Mouse (Mus musculus) testis, postnatal 14 days (tissue): Measurements from ENCODE around the gene Atg2b.
A peak's percentile ranks its signal among the peaks of the same experiment; 100 is the strongest.

Source experiments
- DNase-seq: peaks from one replicate; pipeline ENCODE4 v3.0.0; 2021; ENCODE audit warnings: low spot score

The Atg2b gene

DNA sequence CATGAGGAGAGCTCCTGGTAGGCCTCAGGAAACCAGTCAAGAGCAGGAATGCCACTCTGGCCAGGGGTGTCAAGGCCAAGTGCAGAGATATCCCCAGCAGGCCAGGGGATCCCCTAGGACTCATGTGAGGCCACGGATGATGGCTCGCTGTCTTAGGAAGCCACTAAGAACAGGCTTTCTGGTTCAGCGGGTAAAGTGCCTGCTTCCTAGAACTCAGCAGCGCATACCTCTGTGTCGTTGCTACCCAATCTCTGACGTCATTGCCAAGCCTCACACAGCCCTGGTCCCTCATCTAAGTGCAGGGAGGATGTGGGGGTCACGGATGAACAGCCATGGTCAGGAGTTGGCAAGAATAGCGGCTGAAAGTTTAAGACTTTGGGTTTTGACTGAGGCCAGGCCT lies 87.9 kb downstream of the Atg2b start:
- no peak for DNase-seq

DNA sequence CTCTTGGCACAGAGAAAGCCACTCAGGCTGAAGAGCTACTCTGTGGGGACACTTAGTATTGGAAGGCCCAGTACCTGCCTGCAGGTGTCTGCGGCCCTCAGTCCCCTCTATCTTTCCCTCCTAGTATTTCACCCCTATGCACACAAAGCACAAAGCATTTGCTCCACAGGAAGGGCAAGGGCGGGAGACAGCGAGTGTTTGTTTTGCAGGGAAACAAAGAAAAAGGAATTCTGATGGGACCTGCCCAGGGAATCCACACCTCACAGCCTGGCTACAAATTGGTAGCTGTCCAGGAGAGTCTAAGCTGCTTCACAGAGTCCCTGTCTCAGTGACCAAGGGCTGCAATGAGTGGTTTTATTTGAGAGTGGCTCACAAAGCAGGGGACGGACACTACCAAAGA lies 91.5 kb downstream of the Atg2b start:
- no peak for DNase-seq

GRCm38 (mm10) chr12:105592361-105592761 lies 92.7 kb downstream of the Atg2b start:
- DNase-seq: no peak

GRCm38 (mm10) chr12:105590786-105591185 lies 94.2 kb downstream of the Atg2b start:
- DNase-seq: no peak

DNA sequence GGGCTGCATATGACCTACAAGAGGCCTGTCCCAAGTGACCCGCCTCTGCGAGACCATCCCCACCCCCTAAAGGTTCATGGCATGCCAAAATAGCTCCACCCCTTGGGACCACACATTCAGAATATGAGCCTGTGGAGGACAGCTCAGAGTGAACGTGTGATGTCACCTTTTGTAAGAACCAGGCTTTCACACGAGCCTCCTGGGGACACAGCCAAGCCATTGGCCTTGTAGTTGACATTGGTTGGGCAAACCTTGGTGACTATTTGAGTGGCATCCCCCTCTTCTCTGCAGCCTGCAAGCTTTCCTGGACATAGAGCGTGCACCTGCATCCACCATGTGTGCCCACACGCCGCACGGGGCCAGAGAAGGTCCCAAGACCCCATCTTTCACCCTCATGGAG lies 97.5 kb downstream of the Atg2b start:
- DNase-seq: no peak

DNA sequence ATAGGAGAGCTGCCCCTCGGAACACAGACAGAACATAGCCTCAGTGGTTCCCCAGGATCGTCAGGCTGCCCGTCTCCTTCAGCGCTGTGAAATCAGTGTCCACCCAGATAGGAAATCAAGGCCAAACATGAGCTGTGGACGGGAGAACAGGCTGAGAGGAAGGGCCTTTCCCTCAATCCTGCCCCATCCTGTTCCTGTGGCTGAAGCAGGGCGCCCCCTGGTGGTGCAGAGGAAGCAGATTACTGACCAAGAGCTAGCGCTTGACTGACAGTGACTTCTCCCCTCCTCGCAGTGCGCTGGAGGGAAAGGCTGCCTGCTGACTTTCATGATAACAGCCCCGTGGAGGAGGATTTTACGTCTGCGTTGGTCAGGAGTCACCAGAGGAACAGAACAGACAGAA lies 100.2 kb downstream of the Atg2b start:
- DNase-seq: peak; percentile 67

DNA sequence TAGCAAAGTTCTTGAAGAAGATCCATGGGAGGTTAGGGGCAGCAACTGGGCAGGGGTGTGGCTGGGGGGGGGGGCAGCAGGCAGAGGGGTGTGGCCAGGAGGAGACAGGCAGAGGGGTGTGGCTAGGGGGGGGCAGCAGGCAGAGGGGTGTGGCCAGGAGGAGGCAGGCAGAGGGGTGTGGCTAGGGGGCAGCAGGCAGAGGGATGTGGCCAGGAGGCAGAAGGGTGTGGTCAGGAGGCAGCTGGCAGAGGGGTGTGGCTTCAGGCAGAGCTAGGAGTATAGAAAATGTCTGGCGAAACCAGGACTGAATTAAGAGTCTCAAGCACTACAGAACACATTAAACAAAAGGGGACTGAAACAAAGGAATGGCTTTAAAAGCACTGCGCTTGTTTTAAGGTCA lies 101.5 kb downstream of the Atg2b start:
- DNase-seq: no peak

DNA sequence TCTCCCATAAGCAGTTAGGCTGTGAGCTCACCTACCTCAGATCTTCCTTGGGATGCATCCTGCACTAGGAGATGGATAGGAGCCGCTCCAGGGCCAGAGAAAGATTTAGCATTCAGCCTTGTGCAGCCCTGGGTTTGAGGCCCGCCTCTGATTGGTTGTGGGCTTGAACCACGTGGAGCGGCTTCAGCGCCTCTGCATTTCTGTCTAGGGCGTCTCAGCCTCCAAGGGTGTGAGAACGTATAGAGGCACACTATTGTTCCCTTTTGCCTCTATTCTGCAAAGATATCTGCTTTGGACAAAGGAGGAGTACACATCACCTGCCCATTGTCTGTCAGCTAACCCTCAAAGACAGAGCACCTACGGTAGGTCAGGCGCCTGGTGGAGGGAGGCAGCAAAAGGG lies 102.5 kb downstream of the Atg2b start:
- no peak for DNase-seq

DNA sequence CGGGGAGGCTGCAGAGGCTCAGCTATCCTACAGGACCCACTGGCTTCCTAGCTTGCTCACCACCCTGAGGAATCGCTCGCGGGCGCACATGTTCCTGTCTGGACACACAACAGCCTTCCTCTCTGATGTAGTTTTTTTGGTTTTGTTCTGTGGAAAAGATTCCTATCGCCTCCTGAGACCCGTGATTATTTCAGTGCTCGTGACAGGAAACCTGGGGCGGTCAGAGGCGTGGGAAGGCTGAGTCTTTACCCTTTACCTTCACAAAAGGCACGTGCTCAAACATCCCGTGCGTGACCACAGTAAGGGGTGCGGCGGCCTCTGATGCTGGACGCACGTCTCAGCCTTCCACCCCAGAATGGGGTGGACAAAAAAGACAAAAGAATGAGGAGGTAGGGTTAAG lies 104.5 kb downstream of the Atg2b start:
- DNase-seq: no peak

DNA sequence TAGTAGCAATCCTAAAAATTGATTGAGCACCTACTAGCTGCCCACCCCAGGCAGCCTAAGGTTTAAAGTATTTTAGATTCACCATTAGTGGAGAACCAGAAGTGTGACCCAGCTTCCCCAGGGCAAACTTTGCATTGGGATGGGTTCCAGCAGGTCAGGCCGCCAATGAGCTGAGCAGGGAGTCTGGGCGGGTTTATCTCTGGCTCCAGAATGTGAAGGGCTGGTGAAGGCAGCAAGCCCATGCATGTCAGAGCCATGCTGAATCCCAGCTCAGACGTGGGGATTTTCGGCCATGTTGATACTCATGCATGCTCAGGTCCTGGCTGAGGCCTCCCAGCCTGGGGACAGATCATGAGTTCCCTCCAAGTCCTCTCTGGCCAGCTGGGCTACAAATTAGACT lies 110.7 kb downstream of the Atg2b start:
- DNase-seq: no peak

DNA sequence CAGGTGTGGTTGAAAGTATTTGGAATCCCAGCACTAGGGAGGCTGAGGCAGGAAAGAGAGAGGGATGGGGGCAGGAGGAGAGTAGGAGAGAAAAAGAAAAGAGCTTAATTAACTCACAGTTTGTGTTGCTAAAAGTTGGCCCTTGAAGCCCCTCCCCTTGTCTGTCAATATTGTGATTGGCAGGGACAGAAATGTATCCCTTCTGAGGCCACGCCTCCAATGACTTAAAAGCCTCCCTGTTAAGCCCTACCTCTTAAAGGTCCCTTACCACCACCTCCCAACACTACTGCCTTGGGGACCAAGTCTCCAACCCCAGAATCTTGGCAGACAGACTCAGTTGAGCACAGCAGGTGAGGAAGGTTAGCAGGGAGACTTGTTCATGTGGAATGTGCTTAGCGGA lies 112.4 kb downstream of the Atg2b start:
- no peak for DNase-seq

- DNase-seq: no peak
Measured at GRCm38 (mm10) chr12:105571867-105572266, 113.1 kb downstream of the Atg2b start.
